ENCODE assay signal across 8 mouse cellular contexts in the genomic region with DNA sequence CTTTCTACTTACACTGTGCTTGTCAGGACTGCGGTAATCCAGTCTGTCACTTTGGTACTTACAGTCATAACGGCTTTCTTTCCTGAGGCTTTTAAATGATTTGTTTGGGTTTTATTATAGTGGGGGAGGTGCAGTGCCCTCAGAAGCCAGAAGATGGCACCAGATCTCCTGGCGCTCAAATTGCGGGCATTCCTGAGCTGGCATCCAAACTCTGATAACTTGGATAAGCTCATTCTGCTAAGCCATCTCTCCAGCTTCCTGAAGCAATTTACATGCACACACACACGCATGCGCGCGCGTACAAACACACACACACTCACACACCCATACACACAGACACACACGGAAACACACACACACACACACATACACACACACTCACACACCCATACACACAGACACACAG. TPM values are rescaled to one million over a fixed set of nuclear protein-coding genes. Genes with fewer than 3 reads are reported as not detected.
A peak's percentile ranks its signal among the peaks of the same experiment; 100 is the strongest.
DNase-seq lines count a peak whose midpoint lies in the region; ATAC-seq lines count a peak whose summit lies in the region.

No protein-coding gene starts in this region.

- H3K4me2 ChIP-seq in limb, embryonic 11.5 days (ENCODE audit: low read depth, severe bottlenecking), result no peak overlapping the region
- H3K4me2 ChIP-seq in midbrain, embryonic 15.5 days, result no peak overlapping the region

- no peaks in the 10 kb centered on the region for H3K36me3 ChIP-seq in limb, embryonic 11.5 days (ENCODE audit: control insufficient read depth, insufficient read depth, low read length)
- H3K36me3 ChIP-seq in midbrain, embryonic 15.5 days (replicated peaks), result no peaks in the 10 kb centered on the region

- H3K9ac ChIP-seq in limb, embryonic 11.5 days (ENCODE audit: low read length), result no peak overlapping the region
- H3K9ac ChIP-seq in midbrain, embryonic 15.5 days, result no peak overlapping the region

- no peaks in the 10 kb centered on the region for H3K4me1 ChIP-seq in limb, embryonic 11.5 days (ENCODE audit: control insufficient read depth, insufficient read depth, low read length)
- no peaks in the 10 kb centered on the region for H3K4me1 ChIP-seq in midbrain, embryonic 15.5 days

- WGBS in limb, embryonic 11.5 days, result 24% methylated on average over 10 of the region's 10 CpGs
- 32% methylated on average over 10 of the region's 10 CpGs for WGBS in midbrain, embryonic 15.5 days

- no peaks in the 10 kb centered on the region for H3K27me3 ChIP-seq in limb, embryonic 11.5 days (ENCODE audit: control insufficient read depth, insufficient read depth, low read length)
- no peaks in the 10 kb centered on the region for H3K27me3 ChIP-seq in midbrain, embryonic 15.5 days (replicated peaks)

- intact Hi-C loops in gastrocnemius, postnatal 14 days (cut with DNase I; ENCODE audit: low total_unique reads), result loop anchor here (10.0 kb wide), 1 partner anchor 257 kb away; no protein-coding TSS in a partner anchor

- DNase-seq in 3T3-L1 (ENCODE audit: low read depth, low spot score), result peak; percentile 87
- peak; percentile 73 to 90 for DNase-seq in adrenal gland, adult (ENCODE audit: inconsistent age in 2 of 2, low spot score in 1 of 2)
- DNase-seq in embryo, embryonic 11.5 days (ENCODE audit: low read depth, low spot score), result peak; percentile 54
- DNase-seq in gastrocnemius, postnatal 14 days, result peak; percentile 40
- DNase-seq in kidney, adult 18-20 months, result peak; percentile 77
- DNase-seq in limb, embryonic 11.5 days (ENCODE audit: low spot score), result peak; percentile 83
- DNase-seq in spleen, postnatal 10 days (ENCODE audit: low spot score in 2 of 2), result peak; percentile 82 to 85

- no peak overlapping the region for H3K27ac ChIP-seq in limb, embryonic 11.5 days (replicated peaks; ENCODE audit: low read depth, low read length)
- H3K27ac ChIP-seq in midbrain, embryonic 15.5 days, result no peak overlapping the region

- no peaks in the 10 kb centered on the region for H3K9me3 ChIP-seq in limb, embryonic 11.5 days (ENCODE audit: control insufficient read depth, low read length)
- H3K9me3 ChIP-seq in midbrain, embryonic 15.5 days, result no peaks in the 10 kb centered on the region

- H3K4me3 ChIP-seq in limb, embryonic 11.5 days (ENCODE audit: low read depth, low read length), result no peak overlapping the region
- no peak overlapping the region for H3K4me3 ChIP-seq in midbrain, embryonic 15.5 days

- ATAC-seq in limb, embryonic 11.5 days (ENCODE audit: insufficient number of reproducible peaks, low FRiP score, low TSS enrichment, low read depth), result no peak
- peak; percentile 69 for ATAC-seq in midbrain, embryonic 15.5 days (replicated peaks)

RNA-seq across cellular contexts. Expression of a gene that starts 9.1 kb away (rescaled TPM):
- total RNA-seq in gastrocnemius, postnatal 14 days (2021), result 1 to 10 TPM; 3.5 to 3.8 TPM
- polyA plus RNA-seq in limb, embryonic 11.5 days (2014; fragmentation: Nextera tagmentation; extraction: Ambion mirVana), result 5.0 and 5.6 TPM in 2 replicates
- 11.1 and 12.9 TPM in 2 replicates for polyA plus RNA-seq in midbrain, embryonic 15.5 days (2015; fragmentation: Nextera tagmentation; extraction: Ambion mirVana)

RNA-seq across cellular contexts. Expression of a gene that starts 18.4 kb away (rescaled TPM):
- 10 to 100 TPM; 19.3 to 21.5 TPM for total RNA-seq in gastrocnemius, postnatal 14 days (2021)
- polyA plus RNA-seq in limb, embryonic 11.5 days (2014; fragmentation: Nextera tagmentation; extraction: Ambion mirVana), result 4.2 and 4.9 TPM in 2 replicates
- 6.5 and 8.0 TPM in 2 replicates for polyA plus RNA-seq in midbrain, embryonic 15.5 days (2015; fragmentation: Nextera tagmentation; extraction: Ambion mirVana)

RNA-seq across cellular contexts. Expression of a gene that starts 42.0 kb away (rescaled TPM):
- total RNA-seq in gastrocnemius, postnatal 14 days (2021), result not detected
- polyA plus RNA-seq in limb, embryonic 11.5 days (2014; fragmentation: Nextera tagmentation; extraction: Ambion mirVana), result not detected in 2 replicates
- polyA plus RNA-seq in midbrain, embryonic 15.5 days (2015; fragmentation: Nextera tagmentation; extraction: Ambion mirVana), result not detected in 2 replicates
